Mouse (Mus musculus) hindbrain, embryonic 16.5 days (tissue): ENCODE measurements around the gene Nrxn1. TPM values are rescaled to one million over a fixed set of nuclear protein-coding genes. Genes with fewer than 3 reads are reported as not detected.

Experiments used
- ATAC-seq: fragments of 200-750 bp; cut with Nextera tagmentation; 2 replicates; pipeline ENCODE4 v1.8.0; 2017; ENCODE audit warnings: moderate TSS enrichment, moderate library complexity
- H3K27ac ChIP-seq: fragments of 300-500 bp; sonication (generic); 2 replicates; pipeline ENCODE4 v1.5.1; 2014; ENCODE audit warnings: low read depth, mild to moderate bottlenecking, control low read depth, low read length, moderate library complexity
- H3K27me3 ChIP-seq: fragments of 300-500 bp; sonication (generic); replicated peaks from 2 replicates; pipeline ENCODE4 v1.6.1; 2014; ENCODE audit warnings: low read length; ENCODE audit not compliant: control insufficient read depth, insufficient read depth
- H3K36me3 ChIP-seq: fragments of 300-500 bp; sonication (generic); 2 replicates; pipeline ENCODE4 v1.6.1; 2014; ENCODE audit warnings: mild to moderate bottlenecking, low read length, moderate library complexity, mixed read lengths; ENCODE audit not compliant: control insufficient read depth, insufficient read depth
- H3K4me1 ChIP-seq: fragments of 300-500 bp; sonication (generic); 2 replicates; pipeline ENCODE4 v1.6.1; 2014; ENCODE audit warnings: low read depth, low read length; ENCODE audit not compliant: control insufficient read depth, insufficient read depth
- H3K4me2 ChIP-seq: fragments of 300-500 bp; sonication (generic); 2 replicates; pipeline ENCODE4 v1.6.1; 2014; ENCODE audit warnings: mild to moderate bottlenecking, low read length, control low read depth, moderate library complexity
- H3K4me3 ChIP-seq: fragments of 300-500 bp; sonication (generic); 2 replicates; pipeline ENCODE4 v1.5.1; 2014; ENCODE audit warnings: mild to moderate bottlenecking, low read length, control low read depth, moderate library complexity
- H3K9ac ChIP-seq: fragments of 300-500 bp; sonication (generic); 2 replicates; pipeline ENCODE4 v1.6.1; 2014; ENCODE audit warnings: low read depth, mild to moderate bottlenecking, control low read depth, low read length, moderate library complexity
- H3K9me3 ChIP-seq: fragments of 300-500 bp; sonication (generic); 2 replicates; pipeline ENCODE4 v1.6.1; 2014; ENCODE audit warnings: mild to moderate bottlenecking, low read length, moderate library complexity; ENCODE audit not compliant: control insufficient read depth
- WGBS: fragments of 180-500 bp; shearing (Covaris S2); extraction: QIAGEN DNeasy Blood & Tissue Kit; methylation state at CpG from one replicate; pipeline ENCODE4 v1.1.7; 2014; 5-methylcytosine and 5-hydroxymethylcytosine counted together
- polyA plus RNA-seq: library from polyadenylated mRNA; unstranded; fragments of >200 nt; fragmentation: Nextera tagmentation; extraction: Ambion mirVana; gene quantifications from 2 replicates; pipeline ENCODE4 v1.2.1, GENCODE M21; 2015

Gene Nrxn1
- polyA plus RNA-seq, 1 experiment from 2014 or later = 250 TPM

GRCm38 (mm10) chr17:90768216-90768615 lies 324.7 kb downstream of the Nrxn1 start:
- H3K27ac ChIP-seq = no peak overlapping the region; the same call in 1 of the 2 replicates
- WGBS = 13% methylated on average over 1 of the region's 1 CpGs

GRCm38 (mm10) chr17:90727124-90727523 lies 365.7 kb downstream of the Nrxn1 start:
- Histone ChIP-seq H3K9ac (no peak overlapping the region), H3K4me3 (no peak overlapping the region), H3K36me3 (no peaks in the 10 kb centered on the region), H3K27ac (no peak overlapping the region), H3K4me2 (no peak overlapping the region), H3K27me3 (no peaks in the 10 kb centered on the region), H3K9me3 (no peaks in the 10 kb centered on the region), H3K4me1 (no peaks in the 10 kb centered on the region)
- ATAC-seq = no peak
- WGBS = 20% methylated on average over 3 of the region's 3 CpGs

More at GRCm38 (mm10) chr17:90768216-90768615, 324.7 kb downstream of the Nrxn1 start:
- H3K36me3 ChIP-seq = no peaks in the 10 kb centered on the region
- H3K4me2 ChIP-seq = no peak overlapping the region
- no peak overlapping the region for H3K4me3 ChIP-seq
- no peaks in the 10 kb centered on the region for H3K27me3 ChIP-seq
- H3K9me3 ChIP-seq = no peaks in the 10 kb centered on the region
- peak; percentile 86 for ATAC-seq
- H3K4me1 ChIP-seq = no peaks in the 10 kb centered on the region
- H3K9ac ChIP-seq = no peak overlapping the region

DNA sequence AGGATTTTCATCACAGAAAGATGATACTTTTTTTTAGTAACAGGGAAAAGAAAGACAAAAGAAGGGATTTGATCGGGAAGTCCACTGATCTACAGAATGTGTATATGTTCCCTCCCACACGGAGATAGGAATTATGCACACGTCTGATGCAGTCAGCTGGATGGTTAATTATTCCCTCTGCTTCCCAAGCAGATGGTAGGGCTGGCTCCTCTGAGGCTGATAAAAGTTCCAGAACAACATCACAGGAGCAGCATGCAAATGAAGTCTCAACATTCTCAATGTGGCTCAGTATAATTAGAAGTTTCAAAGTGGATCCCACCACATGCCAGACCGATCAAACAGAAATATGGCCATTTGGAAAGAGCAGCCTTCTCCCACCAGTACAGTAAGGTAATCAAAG lies 388.1 kb downstream of the Nrxn1 start:
- H3K4me1 ChIP-seq = 0 out of 2 replicates have a peak, but pooled peaks cover 3% of the 10 kb centered on the region
- no peak overlapping the region for H3K27ac ChIP-seq
- no peaks in the 10 kb centered on the region for H3K9me3 ChIP-seq
- H3K9ac ChIP-seq = no peak overlapping the region
- H3K36me3 ChIP-seq = no peaks in the 10 kb centered on the region
- ATAC-seq = peak; percentile 80
- no peak overlapping the region for H3K4me2 ChIP-seq
- no peak overlapping the region for H3K4me3 ChIP-seq
- 37% methylated on average over 4 of the region's 4 CpGs for WGBS
- no peaks in the 10 kb centered on the region for H3K27me3 ChIP-seq

- H3K27ac ChIP-seq = no peak overlapping the region
- H3K4me1 ChIP-seq = 0 out of 2 replicates have a peak, but pooled peaks cover 3% of the 10 kb centered on the region
- H3K27me3 ChIP-seq = no peaks in the 10 kb centered on the region
- ATAC-seq = no peak
- no peak overlapping the region for H3K9ac ChIP-seq
- no peak overlapping the region for H3K4me2 ChIP-seq
- no peak overlapping the region for H3K4me3 ChIP-seq
- 91% methylated on average over 1 of the region's 1 CpGs for WGBS
- H3K9me3 ChIP-seq = no peaks in the 10 kb centered on the region
- H3K36me3 ChIP-seq = no peaks in the 10 kb centered on the region
Observed at GRCm38 (mm10) chr17:90702626-90703025, 390.2 kb downstream of the Nrxn1 start.

- Histone ChIP-seq H3K4me2 (peak overlapping the region; percentile 23), H3K9ac (peak overlapping the region; percentile 22; the same call in 1 of the 2 replicates)
- ATAC-seq = peak; percentile 84
Observed at GRCm38 (mm10) chr17:90696071-90696800, 396.6 kb downstream of the Nrxn1 start.

DNA sequence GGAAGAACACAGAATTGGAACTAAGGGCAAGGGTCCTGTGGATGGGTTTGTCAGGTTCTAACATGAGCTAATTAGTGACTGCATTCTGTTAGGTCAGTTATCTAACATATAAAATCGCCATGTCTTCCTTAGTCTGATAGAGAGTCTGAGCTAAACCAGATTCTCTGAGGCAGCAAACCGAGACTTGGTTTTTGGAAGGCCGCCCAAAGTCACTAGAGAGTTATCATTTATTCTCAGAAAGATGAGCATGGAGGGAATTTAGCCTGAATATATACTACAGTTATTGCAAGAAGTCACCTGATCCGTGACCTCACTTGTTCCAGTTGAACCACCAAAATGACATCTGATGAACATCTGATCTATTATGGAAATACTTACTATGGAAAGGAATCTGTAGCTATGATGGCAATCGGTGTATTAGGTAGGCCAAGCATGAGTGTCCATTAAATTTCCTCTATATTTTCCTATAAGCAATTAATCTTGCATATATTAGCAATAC lies 397.7 kb downstream of the Nrxn1 start:
- ATAC-seq = no peak
- no peak overlapping the region for H3K9ac ChIP-seq
- H3K27me3 ChIP-seq = no peaks in the 10 kb centered on the region
- H3K4me1 ChIP-seq = peaks cover 10% of the 10 kb centered on the region
- H3K36me3 ChIP-seq = no peaks in the 10 kb centered on the region
- no peaks in the 10 kb centered on the region for H3K9me3 ChIP-seq
- no peak overlapping the region for H3K4me2 ChIP-seq
- 79% methylated on average over 5 of the region's 5 CpGs for WGBS
- no peak overlapping the region for H3K4me3 ChIP-seq
- no peak overlapping the region for H3K27ac ChIP-seq

More at GRCm38 (mm10) chr17:90696071-90696800, 396.6 kb downstream of the Nrxn1 start:
- H3K4me3 ChIP-seq = no peak overlapping the region
- peaks cover 10% of the 10 kb centered on the region for H3K4me1 ChIP-seq
- no peaks in the 10 kb centered on the region for H3K27me3 ChIP-seq
- H3K27ac ChIP-seq = peak overlapping the region; percentile 75
- no peaks in the 10 kb centered on the region for H3K36me3 ChIP-seq
- H3K9me3 ChIP-seq = no peaks in the 10 kb centered on the region
- WGBS = 7% methylated on average over 6 of the region's 6 CpGs

- H3K27ac ChIP-seq = no peak overlapping the region
- no peaks in the 10 kb centered on the region for H3K36me3 ChIP-seq
- H3K9me3 ChIP-seq = no peaks in the 10 kb centered on the region
- no peaks in the 10 kb centered on the region for H3K4me1 ChIP-seq
- no peak overlapping the region for H3K4me3 ChIP-seq
- H3K9ac ChIP-seq = no peak overlapping the region
- ATAC-seq = no peak
- no peaks in the 10 kb centered on the region for H3K27me3 ChIP-seq
- no peak overlapping the region for H3K4me2 ChIP-seq
Observed at GRCm38 (mm10) chr17:90684172-90684571, 408.7 kb downstream of the Nrxn1 start.

GRCm38 (mm10) chr17:90681019-90681418 lies 411.9 kb downstream of the Nrxn1 start:
- Histone ChIP-seq H3K27ac (no peak overlapping the region), H3K4me1 (no peaks in the 10 kb centered on the region), H3K27me3 (no peaks in the 10 kb centered on the region), H3K4me2 (no peak overlapping the region), H3K4me3 (no peak overlapping the region), H3K36me3 (no peaks in the 10 kb centered on the region), H3K9ac (no peak overlapping the region), H3K9me3 (no peaks in the 10 kb centered on the region)
- peak; percentile 58; the same call in 1 of the 2 replicates for ATAC-seq
- WGBS = 63% methylated on average over 1 of the region's 1 CpGs

DNA sequence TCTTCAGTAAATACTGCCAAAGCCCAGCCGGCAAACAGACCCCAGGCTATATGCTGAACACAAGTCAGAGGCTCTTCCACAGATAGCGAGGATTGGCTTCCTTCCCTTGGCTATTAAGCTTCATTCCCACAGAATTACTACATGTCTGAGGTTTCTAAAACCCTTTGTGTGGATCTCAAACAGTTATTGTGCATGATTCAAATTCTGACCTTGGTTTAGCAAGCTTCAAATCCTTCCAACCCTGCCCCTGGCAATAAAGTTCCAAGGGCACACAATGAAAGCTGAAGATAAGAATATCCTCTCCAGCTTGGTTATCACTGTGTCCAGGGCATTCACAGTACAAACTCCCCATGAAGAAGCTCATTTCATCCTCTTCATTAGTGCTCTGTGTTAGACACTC lies 416.2 kb downstream of the Nrxn1 start:
- H3K9me3 ChIP-seq = no peaks in the 10 kb centered on the region
- no peak overlapping the region for H3K4me3 ChIP-seq
- ATAC-seq = no peak
- H3K27me3 ChIP-seq = no peaks in the 10 kb centered on the region
- H3K4me1 ChIP-seq = no peaks in the 10 kb centered on the region
- WGBS = 71% methylated on average over 2 of the region's 2 CpGs
- H3K4me2 ChIP-seq = no peak overlapping the region
- no peak overlapping the region for H3K9ac ChIP-seq
- no peaks in the 10 kb centered on the region for H3K36me3 ChIP-seq
- no peak overlapping the region for H3K27ac ChIP-seq
